Mouse (Mus musculus): ENCODE measurements around the gene Cpb2. TPM values are rescaled to one million over a fixed set of nuclear protein-coding genes. Genes with fewer than 3 reads are reported as not detected.

Cpb2 gene
- polyA plus RNA-seq, 1 experiment from 2014 or later, result 50.0 TPM

DNA sequence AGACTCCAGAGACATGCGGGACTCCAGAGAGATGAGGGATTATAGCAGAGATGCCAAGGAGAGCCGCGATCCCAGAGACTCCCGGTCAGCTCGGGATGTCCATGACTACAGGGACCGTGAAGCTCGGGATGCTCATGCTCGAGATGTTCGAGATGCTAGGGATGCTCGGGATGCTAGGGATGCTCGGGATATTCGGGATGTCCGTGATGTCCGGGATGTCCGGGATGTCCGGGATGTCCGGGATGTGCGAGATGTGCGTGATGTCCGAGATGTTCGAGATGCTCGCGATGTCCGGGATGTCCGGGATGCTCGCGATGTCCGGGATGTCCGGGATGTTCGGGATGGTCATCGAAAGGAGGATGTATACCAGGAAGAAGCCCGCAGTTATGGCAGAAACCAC is 81.3 kb downstream of the Cpb2 start:
- H3K36me3 ChIP-seq, result peaks cover 56% of the 10 kb centered on the region
- peaks cover 5% of the 10 kb centered on the region; the same call in 1 of the 2 replicates for H3K4me1 ChIP-seq
- WGBS (ENCODE audit: insufficient replicate concordance), result 93% methylated on average over 32 of the region's 32 CpGs
- H3K4me2 ChIP-seq, result no peak overlapping the region
- no peaks in the 10 kb centered on the region for H3K9me3 ChIP-seq (replicated peaks)
- no peak overlapping the region for H3K4me3 ChIP-seq
- ATAC-seq, result no peak
- no peaks in the 10 kb centered on the region for H3K27me3 ChIP-seq (replicated peaks)
- no peak overlapping the region for H3K9ac ChIP-seq
- H3K27ac ChIP-seq, result no peak overlapping the region

DNA sequence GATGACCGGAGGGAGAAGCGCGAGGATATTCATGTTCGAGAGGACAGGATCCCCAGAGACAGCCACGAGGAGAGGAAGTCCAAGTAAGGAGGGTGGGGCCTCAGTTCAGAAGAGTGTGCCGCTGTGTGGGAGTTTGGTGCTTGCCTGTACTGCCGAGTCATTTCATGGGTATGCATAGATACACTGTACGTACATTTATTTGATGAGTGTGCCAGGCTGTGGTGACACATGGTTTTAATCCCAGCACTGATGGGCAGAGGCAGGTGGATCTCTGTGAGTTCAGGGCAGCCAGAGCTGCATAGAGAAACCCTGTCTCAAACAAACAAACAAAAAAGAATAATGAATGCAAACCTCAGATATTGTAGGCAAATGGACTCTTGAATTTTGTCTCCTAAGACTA is 86.0 kb downstream of the Cpb2 start:
- Histone ChIP-seq H3K9ac (no peak overlapping the region), H3K4me3 (no peak overlapping the region), H3K4me2 (no peak overlapping the region), H3K4me1 (no peaks in the 10 kb centered on the region), H3K9me3 (replicated peaks) (no peaks in the 10 kb centered on the region), H3K27me3 (replicated peaks) (no peaks in the 10 kb centered on the region), H3K27ac (no peak overlapping the region), H3K36me3 (peaks cover 75% of the 10 kb centered on the region)
- no peak for ATAC-seq
- 54% methylated on average over 8 of the region's 8 CpGs for WGBS (ENCODE audit: insufficient replicate concordance)

DNA sequence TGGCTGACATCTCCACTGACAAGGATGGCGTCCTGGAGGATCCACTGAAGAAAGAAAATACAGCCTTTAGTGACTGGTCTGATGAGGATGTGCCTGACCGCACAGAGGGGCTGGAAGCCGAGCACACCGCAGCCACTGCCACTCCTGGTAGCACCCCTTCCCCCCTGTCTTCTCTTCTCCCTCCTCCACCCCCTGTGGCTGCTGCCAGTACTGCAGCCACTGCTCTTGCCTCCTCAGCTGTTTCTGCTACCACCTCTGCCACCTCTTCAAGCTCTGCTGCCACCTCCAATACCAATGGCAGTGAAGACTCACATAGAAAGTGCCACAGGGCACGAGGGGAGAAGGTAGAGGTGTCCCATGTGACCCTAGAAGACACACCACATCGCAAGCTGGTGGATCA is 88.5 kb downstream of the Cpb2 start:
- H3K9me3 ChIP-seq (replicated peaks), result no peaks in the 10 kb centered on the region
- no peak for ATAC-seq
- peaks cover 60% of the 10 kb centered on the region for H3K36me3 ChIP-seq
- H3K27ac ChIP-seq, result no peak overlapping the region
- no peak overlapping the region for H3K4me2 ChIP-seq
- H3K27me3 ChIP-seq (replicated peaks), result no peaks in the 10 kb centered on the region
- no peak overlapping the region for H3K4me3 ChIP-seq
- no peak overlapping the region for H3K9ac ChIP-seq
- WGBS (ENCODE audit: insufficient replicate concordance), result 81% methylated on average over 6 of the region's 6 CpGs
- H3K4me1 ChIP-seq, result no peaks in the 10 kb centered on the region

Small RNA genes lying within 50 kb of the gene (microRNA-seq; reads per million reads assigned to microRNA genes)
- gene Gm44482, result not detected

Other genes with a start within 250 kb of the Cpb2 start
- 0.19 and 0.22 TPM in 2 replicates for gene Rubcnl, start 226.3 kb upstream of the Cpb2 start, polyA plus RNA-seq (2016; fragmentation: Nextera tagmentation; extraction: Ambion mirVana)
- not detected in 2 replicates for gene Lrrc63, start 111.4 kb upstream of the Cpb2 start, polyA plus RNA-seq (2016; fragmentation: Nextera tagmentation; extraction: Ambion mirVana)
- 36.2 and 39.8 TPM in 2 replicates for gene Lcp1, start 111.2 kb upstream of the Cpb2 start, polyA plus RNA-seq (2016; fragmentation: Nextera tagmentation; extraction: Ambion mirVana)
- gene Zc3h13, start 42.1 kb downstream of the Cpb2 start, polyA plus RNA-seq (2016; fragmentation: Nextera tagmentation; extraction: Ambion mirVana), result 20.1 TPM in 2 replicates
- gene Siah3, start 213.7 kb downstream of the Cpb2 start, polyA plus RNA-seq (2016; fragmentation: Nextera tagmentation; extraction: Ambion mirVana), result 0.11 and 0.17 TPM in 2 replicates

Data from liver, embryonic 12.5 days (tissue).